Mouse (Mus musculus): Measurements from ENCODE around the gene Prim2. TPM values are rescaled to one million over a fixed set of nuclear protein-coding genes. Genes with fewer than 3 reads are reported as not detected.
A peak's percentile ranks its signal among the peaks of the same experiment; 100 is the strongest.

Gene Prim2
- 21.5 and 23.5 TPM in 2 replicates for polyA plus RNA-seq (2015; fragmentation: Nextera tagmentation; extraction: Ambion mirVana)

GRCm38 (mm10) chr1:33669708-33670141 is at the start of gene Prim2:
Gene Prim2 (minus strand): TSS chr1:33669795.
- peak; percentile 95 for ATAC-seq (ENCODE audit: low read depth)
- H3K4me1 ChIP-seq (replicated peaks) = peaks cover 15% of the 10 kb centered on the region
- peak within 1 kb of the TSS; percentile 75 for H3K4me3 ChIP-seq
- H3K9me3 ChIP-seq = no peaks in the 10 kb centered on the region
- 0% methylated on average over 26 of the region's 26 CpGs for WGBS
- H3K27me3 ChIP-seq = no peaks in the 10 kb centered on the region
- peak within 1 kb of the TSS; percentile 84 for H3K9ac ChIP-seq
- peak within 1 kb of the TSS; percentile 95 for H3K27ac ChIP-seq (replicated peaks)
- peaks cover 10% of the 10 kb centered on the region for H3K36me3 ChIP-seq
- H3K4me2 ChIP-seq = peak within 1 kb of the TSS; percentile 80

GRCm38 (mm10) chr1:33717636-33718035 is 48.0 kb upstream of the Prim2 start:
- H3K27ac ChIP-seq (replicated peaks) = no peak overlapping the region
- peaks cover 14% of the 10 kb centered on the region for H3K4me1 ChIP-seq (replicated peaks)
- no peak for ATAC-seq (ENCODE audit: low read depth)
- no peak overlapping the region for H3K9ac ChIP-seq
- 83% methylated on average over 1 of the region's 1 CpGs for WGBS
- no peak overlapping the region for H3K4me2 ChIP-seq
- no peak overlapping the region for H3K4me3 ChIP-seq
- H3K27me3 ChIP-seq = no peaks in the 10 kb centered on the region
- H3K9me3 ChIP-seq = no peaks in the 10 kb centered on the region
- peaks cover 11% of the 10 kb centered on the region for H3K36me3 ChIP-seq

DNA sequence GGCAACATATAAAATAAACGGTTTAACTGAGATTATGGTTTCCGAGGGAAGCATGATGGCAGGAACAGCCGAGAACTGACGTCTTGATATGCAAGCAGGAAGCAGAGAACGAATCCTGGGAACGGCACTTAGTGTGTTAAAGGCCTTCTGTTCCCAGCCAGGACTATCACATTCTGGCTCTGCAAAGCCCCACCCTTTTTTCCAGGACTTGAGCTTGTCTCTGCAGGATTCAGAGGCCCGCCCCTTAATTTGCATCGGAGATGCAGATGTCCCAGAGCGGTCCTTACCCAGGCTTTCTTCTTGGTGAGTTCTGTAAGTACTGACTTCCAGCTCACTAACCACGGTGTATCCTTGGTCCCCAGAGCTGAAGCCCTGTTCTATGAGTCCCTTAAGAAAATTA is 45.2 kb upstream of the Prim2 start:
- no peaks in the 10 kb centered on the region for H3K36me3 ChIP-seq
- H3K9ac ChIP-seq = no peak overlapping the region
- peak overlapping the region; percentile 25; the same call in 1 of the 2 replicates for H3K4me2 ChIP-seq
- ATAC-seq (ENCODE audit: low read depth) = no peak
- H3K4me1 ChIP-seq (replicated peaks) = no peaks in the 10 kb centered on the region; the same call in 1 of the 2 replicates
- H3K27me3 ChIP-seq = no peaks in the 10 kb centered on the region
- H3K27ac ChIP-seq (replicated peaks) = no peak overlapping the region
- 6% methylated on average over 10 of the region's 10 CpGs for WGBS
- H3K9me3 ChIP-seq = no peaks in the 10 kb centered on the region
- H3K4me3 ChIP-seq = no peak overlapping the region

GRCm38 (mm10) chr1:33712026-33712425 is 42.4 kb upstream of the Prim2 start:
- no peak overlapping the region for H3K4me3 ChIP-seq
- H3K27me3 ChIP-seq = no peaks in the 10 kb centered on the region
- no peaks in the 10 kb centered on the region for H3K9me3 ChIP-seq
- H3K4me1 ChIP-seq (replicated peaks) = no peaks in the 10 kb centered on the region
- no peak for ATAC-seq (ENCODE audit: low read depth)
- H3K9ac ChIP-seq = no peak overlapping the region
- H3K36me3 ChIP-seq = no peaks in the 10 kb centered on the region
- no peak overlapping the region for H3K4me2 ChIP-seq
- no peak overlapping the region for H3K27ac ChIP-seq (replicated peaks)
- WGBS = 92% methylated on average over 5 of the region's 5 CpGs

- H3K4me1 ChIP-seq (replicated peaks) = no peaks in the 10 kb centered on the region
- H3K4me3 ChIP-seq = no peak overlapping the region
- no peak overlapping the region for H3K9ac ChIP-seq
- H3K4me2 ChIP-seq = no peak overlapping the region
- H3K36me3 ChIP-seq = no peaks in the 10 kb centered on the region
- no peak overlapping the region for H3K27ac ChIP-seq (replicated peaks)
- 86% methylated on average over 2 of the region's 2 CpGs for WGBS
- H3K27me3 ChIP-seq = no peaks in the 10 kb centered on the region
- no peaks in the 10 kb centered on the region for H3K9me3 ChIP-seq
- no peak for ATAC-seq (ENCODE audit: low read depth)
Measured at GRCm38 (mm10) chr1:33709615-33710014, 40.0 kb upstream of the Prim2 start.

- no peak overlapping the region for H3K27ac ChIP-seq (replicated peaks)
- no peaks in the 10 kb centered on the region for H3K27me3 ChIP-seq
- ATAC-seq (ENCODE audit: low read depth) = no peak
- no peaks in the 10 kb centered on the region for H3K9me3 ChIP-seq
- H3K4me2 ChIP-seq = no peak overlapping the region
- WGBS = 83% methylated on average over 3 of the region's 3 CpGs
- H3K4me1 ChIP-seq (replicated peaks) = no peaks in the 10 kb centered on the region
- H3K9ac ChIP-seq = no peak overlapping the region
- no peaks in the 10 kb centered on the region for H3K36me3 ChIP-seq
- no peak overlapping the region for H3K4me3 ChIP-seq
Measured at GRCm38 (mm10) chr1:33701244-33701643, 31.6 kb upstream of the Prim2 start.

GRCm38 (mm10) chr1:33696016-33696415 is 26.4 kb upstream of the Prim2 start:
- Histone ChIP-seq H3K4me1 (replicated peaks) (no peaks in the 10 kb centered on the region), H3K27me3 (no peaks in the 10 kb centered on the region), H3K4me3 (no peak overlapping the region), H3K9ac (no peak overlapping the region), H3K27ac (replicated peaks) (no peak overlapping the region), H3K4me2 (no peak overlapping the region), H3K36me3 (no peaks in the 10 kb centered on the region), H3K9me3 (no peaks in the 10 kb centered on the region)
- no peak for ATAC-seq (ENCODE audit: low read depth)
- 91% methylated on average over 2 of the region's 2 CpGs for WGBS

DNA sequence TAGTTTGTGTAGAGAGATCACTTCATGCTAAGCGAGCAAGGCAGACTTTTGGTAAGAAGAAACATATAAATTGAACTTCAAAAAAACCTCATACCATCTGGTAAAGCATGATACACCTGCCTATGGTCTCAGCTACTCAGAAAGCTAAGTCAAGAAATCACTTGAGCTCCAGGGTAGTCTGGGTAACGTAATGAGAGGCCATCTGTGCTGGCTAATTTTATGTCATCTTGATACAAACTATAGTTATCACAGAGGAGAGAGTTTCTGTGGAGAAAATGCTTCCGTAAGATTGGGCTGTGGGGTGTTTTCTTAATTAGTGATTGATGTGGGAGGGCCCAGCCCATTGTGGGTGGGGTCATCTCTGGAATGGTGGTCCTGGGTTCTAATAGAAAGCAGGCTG is 24.3 kb upstream of the Prim2 start:
- no peak for ATAC-seq (ENCODE audit: low read depth)
- Histone ChIP-seq H3K4me2 (no peak overlapping the region), H3K27ac (replicated peaks) (no peak overlapping the region), H3K4me3 (no peak overlapping the region), H3K9ac (no peak overlapping the region), H3K9me3 (no peaks in the 10 kb centered on the region), H3K4me1 (replicated peaks) (no peaks in the 10 kb centered on the region), H3K36me3 (no peaks in the 10 kb centered on the region), H3K27me3 (no peaks in the 10 kb centered on the region)
- 80% methylated on average over 3 of the region's 3 CpGs for WGBS

DNA sequence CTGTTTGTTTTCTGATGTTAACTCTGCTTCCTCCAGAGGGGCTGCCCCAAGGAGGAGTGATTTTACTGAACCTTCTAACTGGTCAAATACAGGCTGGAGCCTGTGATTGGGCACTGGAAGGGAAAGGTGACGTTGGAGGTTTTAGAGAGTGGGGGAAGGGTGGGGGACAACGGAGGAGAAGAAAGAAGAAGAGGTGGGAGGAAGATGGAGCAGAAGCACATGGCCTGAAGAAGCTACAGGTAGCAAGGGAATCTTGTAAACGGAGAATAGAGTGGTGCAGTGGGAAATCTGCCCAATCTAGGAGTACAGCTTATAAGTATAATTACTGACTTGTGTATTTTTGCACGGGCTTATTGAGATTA is 20.5 kb upstream of the Prim2 start:
- no peak for ATAC-seq (ENCODE audit: low read depth)
- Histone ChIP-seq H3K4me3 (no peak overlapping the region), H3K27ac (replicated peaks) (no peak overlapping the region), H3K4me2 (no peak overlapping the region), H3K9ac (no peak overlapping the region), H3K9me3 (peaks cover 7% of the 10 kb centered on the region; the same call in 1 of the 2 replicates), H3K27me3 (no peaks in the 10 kb centered on the region), H3K4me1 (replicated peaks) (no peaks in the 10 kb centered on the region), H3K36me3 (no peaks in the 10 kb centered on the region)
- 58% methylated on average over 4 of the region's 4 CpGs for WGBS

- WGBS = 88% methylated on average over 8 of the region's 8 CpGs
Measured at GRCm38 (mm10) chr1:33689446-33690086, 20.0 kb upstream of the Prim2 start.

DNA sequence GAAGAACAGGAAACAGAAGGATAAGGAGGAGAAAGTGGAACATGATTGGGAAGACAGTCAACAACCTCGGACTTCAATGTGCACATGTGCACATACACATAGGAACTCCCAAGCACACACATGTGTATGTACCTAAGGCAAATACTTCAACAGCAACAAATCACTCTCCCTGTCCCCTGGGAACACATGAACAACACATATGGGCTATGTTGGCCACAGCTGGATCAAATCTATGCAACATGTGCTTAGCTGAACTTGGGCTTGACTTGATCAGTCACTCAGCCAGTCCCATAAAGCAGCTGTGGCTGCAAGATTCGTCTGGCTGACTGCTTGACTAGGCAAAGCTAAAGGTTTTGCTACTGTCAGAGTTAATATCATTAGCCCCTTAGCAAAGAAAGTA is 19.2 kb upstream of the Prim2 start:
- no peaks in the 10 kb centered on the region for H3K36me3 ChIP-seq
- H3K9me3 ChIP-seq = peaks cover 7% of the 10 kb centered on the region; the same call in 1 of the 2 replicates
- no peak for ATAC-seq (ENCODE audit: low read depth)
- H3K27me3 ChIP-seq = no peaks in the 10 kb centered on the region
- WGBS = 71% methylated on average over 2 of the region's 2 CpGs
- H3K4me1 ChIP-seq (replicated peaks) = no peaks in the 10 kb centered on the region
- no peak overlapping the region for H3K4me3 ChIP-seq
- H3K4me2 ChIP-seq = no peak overlapping the region
- H3K9ac ChIP-seq = no peak overlapping the region
- no peak overlapping the region for H3K27ac ChIP-seq (replicated peaks)

More at GRCm38 (mm10) chr1:33689446-33690086, 20.0 kb upstream of the Prim2 start:
- H3K36me3 ChIP-seq = no peaks in the 10 kb centered on the region
- H3K9ac ChIP-seq = no peak overlapping the region
- H3K4me2 ChIP-seq = no peak overlapping the region
- ATAC-seq (ENCODE audit: low read depth) = no peak
- H3K4me1 ChIP-seq (replicated peaks) = no peaks in the 10 kb centered on the region
- no peaks in the 10 kb centered on the region for H3K27me3 ChIP-seq
- no peak overlapping the region for H3K4me3 ChIP-seq
- peaks cover 7% of the 10 kb centered on the region; the same call in 1 of the 2 replicates for H3K9me3 ChIP-seq
- no peak overlapping the region for H3K27ac ChIP-seq (replicated peaks)

DNA sequence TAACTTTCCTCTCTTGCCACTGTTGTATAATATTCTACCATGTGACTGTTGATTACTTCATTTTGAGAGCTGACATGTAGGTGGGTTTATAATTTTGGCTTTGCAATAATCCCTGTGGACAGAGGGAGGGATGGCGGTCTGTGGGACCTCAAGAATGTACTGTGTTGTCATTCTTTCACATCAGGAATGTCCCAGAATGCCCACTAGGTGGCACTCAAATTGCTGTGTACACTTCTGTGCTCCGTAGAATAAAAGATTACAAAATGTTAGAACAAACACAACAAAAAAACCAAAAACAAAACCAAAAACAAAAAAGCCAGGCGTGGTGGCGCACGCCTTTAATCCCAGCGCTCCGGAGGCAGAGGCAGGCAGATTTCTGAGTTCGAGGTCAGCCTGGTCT is 14.9 kb upstream of the Prim2 start:
- Histone ChIP-seq H3K4me1 (replicated peaks) (no peaks in the 10 kb centered on the region), H3K4me3 (no peak overlapping the region), H3K9me3 (peaks cover 7% of the 10 kb centered on the region; the same call in 1 of the 2 replicates), H3K27ac (replicated peaks) (no peak overlapping the region), H3K4me2 (no peak overlapping the region), H3K9ac (no peak overlapping the region), H3K27me3 (no peaks in the 10 kb centered on the region), H3K36me3 (no peaks in the 10 kb centered on the region)
- WGBS = 68% methylated on average over 8 of the region's 8 CpGs
- no peak for ATAC-seq (ENCODE audit: low read depth)

DNA sequence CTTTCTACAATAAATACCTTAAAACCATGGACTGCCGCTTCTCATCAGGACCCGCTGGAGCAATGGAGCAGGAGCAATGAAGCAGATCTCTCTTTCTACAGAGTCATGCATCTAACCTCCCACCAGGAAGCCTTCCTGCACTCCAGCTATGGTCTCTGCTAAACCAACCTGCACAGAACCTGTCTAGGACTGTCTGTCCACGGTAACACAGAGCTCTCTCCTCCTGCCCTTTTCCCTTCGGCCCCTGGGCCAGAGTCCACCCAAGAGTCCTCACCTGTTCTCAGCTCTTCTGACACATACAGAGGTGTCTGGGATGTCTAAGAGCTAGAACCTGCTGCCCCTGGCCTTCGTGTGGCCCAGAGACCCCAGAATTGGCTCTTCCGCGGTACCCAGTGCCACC is 11.3 kb upstream of the Prim2 start:
- Histone ChIP-seq H3K4me3 (no peak overlapping the region), H3K9ac (no peak overlapping the region), H3K9me3 (peaks cover 5% of the 10 kb centered on the region; the same call in 1 of the 2 replicates), H3K27ac (replicated peaks) (no peak overlapping the region), H3K27me3 (no peaks in the 10 kb centered on the region), H3K4me1 (replicated peaks) (no peaks in the 10 kb centered on the region), H3K4me2 (no peak overlapping the region), H3K36me3 (no peaks in the 10 kb centered on the region)
- no peak for ATAC-seq (ENCODE audit: low read depth)
- 87% methylated on average over 7 of the region's 7 CpGs for WGBS
